In genomic region chr7:144896294-144897218, GRCm38 (mm10) we compare ENCODE assay signal across 8 mouse cellular contexts. TPM values are rescaled to one million over a fixed set of nuclear protein-coding genes. Genes with fewer than 3 reads are reported as not detected.
DNase-seq lines count a peak whose midpoint lies in the region; ATAC-seq and TF ChIP-seq lines count a peak whose summit lies in the region.

Gene Fgf15, plus strand, starts transcription at chr7:144896531.

- no peak for TF ChIP-seq CTCF in ES-Bruce4 (IDR thresholded peaks at IDR 0.05; ENCODE audit: low read depth, low read length)

- H3K4me3 ChIP-seq in ES-Bruce4 (ENCODE audit: low read depth, low read length), result peak within 1 kb of the TSS; percentile 38

- H3K27me3 ChIP-seq in ES-Bruce4 (ENCODE audit: control insufficient read depth, insufficient read depth, low read length, poor library complexity, severe bottlenecking), result peaks cover 12% of the 10 kb centered on the region; the same call in 1 of the 2 replicates

- TF ChIP-seq EP300 in ES-Bruce4 (IDR thresholded peaks at IDR 0.05; ENCODE audit: insufficient read depth, low read depth, low read length), result no peak

- no peaks in the 10 kb centered on the region for H3K9me3 ChIP-seq in ES-Bruce4 (replicated peaks; ENCODE audit: control insufficient read depth, insufficient read depth, low read length, poor library complexity, severe bottlenecking)

- H3K36me3 ChIP-seq in ES-Bruce4 (ENCODE audit: control insufficient read depth, insufficient read depth, low read length, poor library complexity, severe bottlenecking), result no peaks in the 10 kb centered on the region

- no peak for TF ChIP-seq POLR2A in ES-Bruce4 (IDR thresholded peaks at IDR 0.05; ENCODE audit: insufficient read depth, low read length)

- ATAC-seq in erythroid progenitor cell, adult 5-6 weeks (replicated peaks; ENCODE audit: low FRiP score, poor library complexity, severe bottlenecking), result 0 out of 2 replicates have a peak, but pooled peaks have one; percentile 36

- peak; percentile 91 for DNase-seq in heart, adult 11 months
- DNase-seq in heart, postnatal 4 days, result no peak
- DNase-seq in kidney, postnatal 4 days, result peak; percentile 24 to 45
- DNase-seq in neural tube, embryonic 10.5 days (ENCODE audit: extremely low spot score, low spot score), result peak; percentile 60
- DNase-seq in cerebellum, adult 18-20 months, result no peak
- DNase-seq in gastrocnemius, postnatal 10 days, result no peak

- no peak within 1 kb of the TSS for H3K27ac ChIP-seq in ES-Bruce4 (ENCODE audit: insufficient read depth, low read length)

- peaks cover 2% of the 10 kb centered on the region for H3K4me1 ChIP-seq in ES-Bruce4 (ENCODE audit: control insufficient read depth, insufficient read depth, low read length)

- peak within 1 kb of the TSS; percentile 59 for H3K9ac ChIP-seq in ES-Bruce4 (ENCODE audit: low read depth, poor library complexity, severe bottlenecking)

RNA-seq across cellular contexts. Expression of gene Fgf15, which starts in this region (rescaled TPM):
- not detected for total RNA-seq in heart, postnatal 4 days (2021)
- 3.1 and 3.3 TPM in 2 replicates for polyA plus RNA-seq in ES-Bruce4 (2011; ENCODE audit: insufficient read depth, insufficient read length, low read depth, missing spikeins)
- total RNA-seq in erythroid progenitor cell, adult 5-6 weeks (2015; ENCODE audit: low replicate concordance), result not detected in 2 replicates
- total RNA-seq in erythroid progenitor cell, adult 5-6 weeks (2017; ENCODE audit: low replicate concordance), result not detected in 2 replicates
- not detected for total RNA-seq in gastrocnemius, postnatal 10 days (2021)

Comparison
In these comparisons a context has a peak if more than half of its experiments do, and no peak if none do; other contexts are left out.
1. DNase-seq: peak in heart, adult 11 months (single experiment), kidney, postnatal 4 days (2 of 2) and neural tube, embryonic 10.5 days (single experiment); none in heart, postnatal 4 days (single experiment), cerebellum, adult 18-20 months (0 of 2) and gastrocnemius, postnatal 10 days (single experiment).
2. Peak in ATAC-seq in erythroid progenitor cell, adult 5-6 weeks; RNA of the gene not detected or under 1 TPM.